Mouse (Mus musculus): ENCODE measurements around the gene Slc17a7.

GRCm38 (mm10) chr7:45127700-45128224, 36.0 kb upstream of the Slc17a7 start:
- TF ChIP-seq MYOG (IDR thresholded peaks at IDR 0.05; ENCODE audit: control insufficient read depth in 1 of 3, insufficient read depth in 1 of 3, insufficient read length in 2 of 3, low read depth in 2 of 3), result no peak
- TF ChIP-seq POLR2A (IDR thresholded peaks at IDR 0.05; ENCODE audit: insufficient read length, low read depth), result no peak
- no peak for TF ChIP-seq SRF (IDR thresholded peaks at IDR 0.05; ENCODE audit: control insufficient read depth, insufficient read length, low read depth)
- TF ChIP-seq POLR2AphosphoS2 (IDR thresholded peaks at IDR 0.05; ENCODE audit: insufficient read length, low read depth), result peak; percentile 47

Measured in myocyte (in vitro differentiated cells).